Mouse (Mus musculus): ENCODE results near the gene Ush2a. TPM values are rescaled to one million over a fixed set of nuclear protein-coding genes. Genes with fewer than 3 reads are reported as not detected.

Gene Ush2a
- polyA plus RNA-seq, 1 experiment from 2014 or later = 0.03 TPM

- Histone ChIP-seq H3K27me3 (ENCODE audit: control insufficient read depth, insufficient read depth, low read length) (no peaks in the 10 kb centered on the region), H3K4me1 (ENCODE audit: control insufficient read depth, insufficient read depth, low read length) (peaks cover 2% of the 10 kb centered on the region; the same call in 1 of the 2 replicates), H3K27ac (ENCODE audit: low read length) (no peak overlapping the region), H3K4me2 (ENCODE audit: low read depth, low read length) (no peak overlapping the region), H3K4me3 (ENCODE audit: low read length) (no peak overlapping the region), H3K9ac (ENCODE audit: low read length) (no peak overlapping the region), H3K36me3 (ENCODE audit: control insufficient read depth, insufficient read depth) (no peaks in the 10 kb centered on the region), H3K9me3 (replicated peaks; ENCODE audit: control insufficient read depth, low read length) (no peaks in the 10 kb centered on the region)
- ATAC-seq (replicated peaks; ENCODE audit: extremely low read depth, insufficient read depth, low FRiP score) = no peak; the same call in 1 of the 2 replicates
- WGBS = 47% methylated on average over 10 of the region's 10 CpGs
Observed at GRCm38 (mm10) chr1:188468371-188468783, 206.6 kb downstream of the Ush2a start.

DNA sequence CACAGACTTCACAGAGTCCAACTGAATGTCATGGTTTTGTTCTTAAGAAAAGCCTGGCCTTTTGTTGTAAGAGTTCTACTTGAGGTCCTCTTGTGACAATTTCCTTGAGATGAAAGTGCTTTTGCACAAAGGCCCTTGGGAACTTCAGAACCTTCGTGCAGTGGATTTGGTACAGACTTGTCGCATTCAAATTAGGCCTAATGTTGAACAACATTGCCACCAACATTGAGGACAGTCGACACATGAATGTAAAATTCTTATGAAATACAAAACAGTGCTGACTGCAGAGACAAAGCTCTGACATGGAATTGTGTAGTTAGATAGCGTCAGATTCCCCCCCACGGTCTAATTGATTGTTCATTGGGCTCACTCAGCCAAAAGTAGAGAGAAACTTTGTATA, 243.1 kb downstream of the Ush2a start:
- 89% methylated on average over 5 of the region's 5 CpGs for WGBS
- no peaks in the 10 kb centered on the region for H3K4me1 ChIP-seq (ENCODE audit: control insufficient read depth, insufficient read depth, low read length)
- no peak overlapping the region for H3K9ac ChIP-seq (ENCODE audit: low read length)
- H3K9me3 ChIP-seq (replicated peaks; ENCODE audit: control insufficient read depth, low read length) = no peaks in the 10 kb centered on the region
- H3K27ac ChIP-seq (ENCODE audit: low read length) = no peak overlapping the region
- H3K27me3 ChIP-seq (ENCODE audit: control insufficient read depth, insufficient read depth, low read length) = no peaks in the 10 kb centered on the region
- H3K36me3 ChIP-seq (ENCODE audit: control insufficient read depth, insufficient read depth) = no peaks in the 10 kb centered on the region
- ATAC-seq (replicated peaks; ENCODE audit: extremely low read depth, insufficient read depth, low FRiP score) = no peak
- no peak overlapping the region for H3K4me3 ChIP-seq (ENCODE audit: low read length)
- no peak overlapping the region for H3K4me2 ChIP-seq (ENCODE audit: low read depth, low read length)

DNA sequence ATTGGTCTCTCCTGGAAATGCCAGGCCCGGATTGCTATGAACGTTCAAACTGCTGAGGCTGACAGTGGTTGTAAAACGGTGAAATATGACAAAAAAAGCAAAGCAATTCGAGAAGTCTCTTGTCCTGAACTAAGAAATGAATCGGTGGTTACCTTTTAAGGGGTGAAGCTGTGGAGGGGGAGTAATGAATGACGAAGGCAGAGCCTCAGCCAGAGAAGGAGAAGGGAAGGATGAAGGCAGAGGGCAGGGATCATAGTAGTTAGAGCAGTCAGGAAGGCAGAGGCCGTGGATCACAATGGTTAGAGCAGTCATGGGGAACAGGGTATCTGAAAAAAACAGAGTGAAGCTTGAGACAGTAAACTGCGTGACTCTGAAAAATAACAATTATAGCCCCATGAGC, 257.0 kb downstream of the Ush2a start:
- Histone ChIP-seq H3K9me3 (replicated peaks; ENCODE audit: control insufficient read depth, low read length) (0 out of 2 replicates have a peak, but pooled peaks cover 3% of the 10 kb centered on the region), H3K4me2 (ENCODE audit: low read depth, low read length) (no peak overlapping the region), H3K4me3 (ENCODE audit: low read length) (no peak overlapping the region), H3K27ac (ENCODE audit: low read length) (no peak overlapping the region), H3K27me3 (ENCODE audit: control insufficient read depth, insufficient read depth, low read length) (no peaks in the 10 kb centered on the region), H3K4me1 (ENCODE audit: control insufficient read depth, insufficient read depth, low read length) (0 out of 2 replicates have a peak, but pooled peaks cover 5% of the 10 kb centered on the region), H3K9ac (ENCODE audit: low read length) (no peak overlapping the region), H3K36me3 (ENCODE audit: control insufficient read depth, insufficient read depth) (no peaks in the 10 kb centered on the region)
- ATAC-seq (replicated peaks; ENCODE audit: extremely low read depth, insufficient read depth, low FRiP score) = no peak
- WGBS = 85% methylated on average over 8 of the region's 8 CpGs

GRCm38 (mm10) chr1:188527451-188527850, 265.6 kb downstream of the Ush2a start:
- no peaks in the 10 kb centered on the region for H3K27me3 ChIP-seq (ENCODE audit: control insufficient read depth, insufficient read depth, low read length)
- no peak overlapping the region for H3K9ac ChIP-seq (ENCODE audit: low read length)
- ATAC-seq (replicated peaks; ENCODE audit: extremely low read depth, insufficient read depth, low FRiP score) = no peak
- 0 out of 2 replicates have a peak, but pooled peaks cover 2% of the 10 kb centered on the region for H3K9me3 ChIP-seq (replicated peaks; ENCODE audit: control insufficient read depth, low read length)
- peaks cover 5% of the 10 kb centered on the region for H3K4me1 ChIP-seq (ENCODE audit: control insufficient read depth, insufficient read depth, low read length)
- H3K4me2 ChIP-seq (ENCODE audit: low read depth, low read length) = no peak overlapping the region
- no peak overlapping the region for H3K4me3 ChIP-seq (ENCODE audit: low read length)
- no peak overlapping the region for H3K27ac ChIP-seq (ENCODE audit: low read length)
- H3K36me3 ChIP-seq (ENCODE audit: control insufficient read depth, insufficient read depth) = no peaks in the 10 kb centered on the region
- WGBS = 71% methylated on average over 3 of the region's 3 CpGs

- no peak overlapping the region for H3K4me3 ChIP-seq (ENCODE audit: low read length)
- 91% methylated on average over 6 of the region's 6 CpGs for WGBS
- H3K4me1 ChIP-seq (ENCODE audit: control insufficient read depth, insufficient read depth, low read length) = peaks cover 5% of the 10 kb centered on the region
- 0 out of 2 replicates have a peak, but pooled peaks cover 2% of the 10 kb centered on the region for H3K9me3 ChIP-seq (replicated peaks; ENCODE audit: control insufficient read depth, low read length)
- no peak overlapping the region for H3K4me2 ChIP-seq (ENCODE audit: low read depth, low read length)
- H3K27me3 ChIP-seq (ENCODE audit: control insufficient read depth, insufficient read depth, low read length) = no peaks in the 10 kb centered on the region
- H3K36me3 ChIP-seq (ENCODE audit: control insufficient read depth, insufficient read depth) = no peaks in the 10 kb centered on the region
- no peak overlapping the region for H3K9ac ChIP-seq (ENCODE audit: low read length)
- H3K27ac ChIP-seq (ENCODE audit: low read length) = no peak overlapping the region
- no peak for ATAC-seq (replicated peaks; ENCODE audit: extremely low read depth, insufficient read depth, low FRiP score)
Observed at GRCm38 (mm10) chr1:188529606-188530131, 267.8 kb downstream of the Ush2a start.

GRCm38 (mm10) chr1:188537021-188537420, 275.2 kb downstream of the Ush2a start:
- Histone ChIP-seq H3K27me3 (ENCODE audit: control insufficient read depth, insufficient read depth, low read length) (no peaks in the 10 kb centered on the region), H3K4me1 (ENCODE audit: control insufficient read depth, insufficient read depth, low read length) (no peaks in the 10 kb centered on the region), H3K9me3 (replicated peaks; ENCODE audit: control insufficient read depth, low read length) (peaks cover 3% of the 10 kb centered on the region; the same call in 1 of the 2 replicates), H3K9ac (ENCODE audit: low read length) (no peak overlapping the region), H3K36me3 (ENCODE audit: control insufficient read depth, insufficient read depth) (no peaks in the 10 kb centered on the region), H3K4me2 (ENCODE audit: low read depth, low read length) (no peak overlapping the region), H3K4me3 (ENCODE audit: low read length) (no peak overlapping the region), H3K27ac (ENCODE audit: low read length) (no peak overlapping the region)
- no peak for ATAC-seq (replicated peaks; ENCODE audit: extremely low read depth, insufficient read depth, low FRiP score)
- WGBS = 77% methylated on average over 1 of the region's 1 CpGs

- WGBS = 92% methylated on average over 5 of the region's 5 CpGs
Observed at GRCm38 (mm10) chr1:188539621-188540020, 277.8 kb downstream of the Ush2a start.

DNA sequence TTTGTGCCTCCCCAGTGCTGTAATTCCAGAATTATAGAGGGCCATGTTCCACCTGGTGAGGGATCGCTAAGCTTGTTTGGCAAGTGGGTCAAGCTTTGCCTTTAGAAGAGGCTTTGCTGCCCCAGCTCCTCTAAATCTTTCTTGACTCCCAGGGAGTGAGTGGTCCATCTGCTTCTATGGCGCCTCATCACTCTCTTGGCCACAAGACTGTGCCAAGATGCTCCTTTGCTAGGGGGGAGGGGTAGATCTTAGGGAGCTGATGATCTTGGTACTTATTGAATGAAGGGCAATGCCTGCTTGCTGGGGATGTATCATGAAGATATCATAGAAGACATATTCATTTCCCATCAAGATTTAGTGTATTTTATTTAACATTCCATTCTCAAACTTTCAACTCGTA, 279.7 kb downstream of the Ush2a start:
- no peak overlapping the region for H3K4me2 ChIP-seq (ENCODE audit: low read depth, low read length)
- H3K27ac ChIP-seq (ENCODE audit: low read length) = no peak overlapping the region
- H3K27me3 ChIP-seq (ENCODE audit: control insufficient read depth, insufficient read depth, low read length) = no peaks in the 10 kb centered on the region
- H3K4me1 ChIP-seq (ENCODE audit: control insufficient read depth, insufficient read depth, low read length) = no peaks in the 10 kb centered on the region
- ATAC-seq (replicated peaks; ENCODE audit: extremely low read depth, insufficient read depth, low FRiP score) = no peak
- 91% methylated on average over 3 of the region's 3 CpGs for WGBS
- no peak overlapping the region for H3K4me3 ChIP-seq (ENCODE audit: low read length)
- H3K9me3 ChIP-seq (replicated peaks; ENCODE audit: control insufficient read depth, low read length) = peaks cover 3% of the 10 kb centered on the region; the same call in 1 of the 2 replicates
- no peak overlapping the region for H3K9ac ChIP-seq (ENCODE audit: low read length)
- H3K36me3 ChIP-seq (ENCODE audit: control insufficient read depth, insufficient read depth) = no peaks in the 10 kb centered on the region

More at GRCm38 (mm10) chr1:188539621-188540020, 277.8 kb downstream of the Ush2a start:
- Histone ChIP-seq H3K27me3 (ENCODE audit: control insufficient read depth, insufficient read depth, low read length) (no peaks in the 10 kb centered on the region), H3K36me3 (ENCODE audit: control insufficient read depth, insufficient read depth) (no peaks in the 10 kb centered on the region), H3K4me2 (ENCODE audit: low read depth, low read length) (no peak overlapping the region), H3K4me1 (ENCODE audit: control insufficient read depth, insufficient read depth, low read length) (no peaks in the 10 kb centered on the region), H3K9me3 (replicated peaks; ENCODE audit: control insufficient read depth, low read length) (peaks cover 3% of the 10 kb centered on the region; the same call in 1 of the 2 replicates), H3K9ac (ENCODE audit: low read length) (no peak overlapping the region), H3K27ac (ENCODE audit: low read length) (no peak overlapping the region), H3K4me3 (ENCODE audit: low read length) (no peak overlapping the region)
- ATAC-seq (replicated peaks; ENCODE audit: extremely low read depth, insufficient read depth, low FRiP score) = no peak

DNA sequence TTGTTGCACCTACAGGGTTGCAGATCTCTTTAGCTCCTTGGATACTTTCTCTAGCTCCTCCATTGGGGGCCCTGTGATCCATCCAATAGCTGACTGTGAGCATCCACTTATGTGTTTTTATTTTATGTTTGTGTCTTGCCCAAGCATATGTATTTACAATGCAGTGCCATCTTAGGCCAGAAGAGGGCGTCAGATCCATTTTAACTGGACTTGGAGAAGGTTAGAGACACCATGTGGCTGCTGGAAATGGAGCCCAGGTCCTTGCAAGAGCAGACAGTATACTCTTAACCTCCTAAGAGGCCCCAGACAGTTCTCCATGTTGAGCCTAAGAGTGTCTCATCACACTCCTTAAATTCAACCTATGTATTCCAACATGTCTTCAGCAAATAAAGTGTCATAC, 281.5 kb downstream of the Ush2a start:
- Histone ChIP-seq H3K36me3 (ENCODE audit: control insufficient read depth, insufficient read depth) (no peaks in the 10 kb centered on the region), H3K27ac (ENCODE audit: low read length) (no peak overlapping the region), H3K9me3 (replicated peaks; ENCODE audit: control insufficient read depth, low read length) (peaks cover 3% of the 10 kb centered on the region; the same call in 1 of the 2 replicates), H3K9ac (ENCODE audit: low read length) (no peak overlapping the region), H3K27me3 (ENCODE audit: control insufficient read depth, insufficient read depth, low read length) (no peaks in the 10 kb centered on the region), H3K4me2 (ENCODE audit: low read depth, low read length) (no peak overlapping the region), H3K4me3 (ENCODE audit: low read length) (no peak overlapping the region), H3K4me1 (ENCODE audit: control insufficient read depth, insufficient read depth, low read length) (no peaks in the 10 kb centered on the region)
- WGBS = 19% methylated on average over 1 of the region's 1 CpGs
- ATAC-seq (replicated peaks; ENCODE audit: extremely low read depth, insufficient read depth, low FRiP score) = no peak

All from heart, embryonic 16.5 days (tissue).